In the genomic region with DNA sequence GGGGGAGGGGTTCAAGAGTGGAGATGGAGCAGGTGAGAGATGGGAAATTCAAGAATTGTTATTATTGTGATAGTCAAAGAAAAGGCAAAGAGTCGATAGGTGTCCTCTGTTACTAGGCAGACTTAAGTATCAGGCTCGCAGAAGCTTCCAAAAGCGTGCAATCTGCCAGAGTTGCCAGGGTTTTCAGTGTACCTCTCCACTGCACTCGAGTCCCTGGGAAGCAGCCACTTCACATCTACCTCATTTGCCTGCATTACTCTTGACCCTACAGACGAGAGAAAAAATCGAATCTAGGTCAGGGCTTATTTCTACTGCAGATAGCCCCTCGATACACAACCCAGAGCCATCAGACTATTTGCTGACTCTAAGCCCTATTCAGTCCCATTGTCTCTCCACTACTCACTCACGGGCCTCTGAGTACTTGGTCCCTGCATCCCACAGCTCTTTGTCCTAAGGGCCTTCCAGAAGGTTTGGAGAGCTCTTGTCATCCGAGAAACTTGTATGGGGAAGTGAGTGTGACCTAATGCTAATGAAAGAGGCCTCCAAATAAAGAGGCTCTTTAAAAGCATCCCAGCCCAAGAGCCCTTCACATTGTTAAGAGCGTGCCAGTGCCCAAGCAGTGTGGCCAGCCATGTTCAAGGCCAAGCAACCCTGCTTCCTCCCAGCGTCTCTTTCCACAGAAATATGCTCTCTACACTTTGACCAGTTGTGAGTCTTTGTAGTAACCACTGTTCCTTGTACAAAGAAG, we compare ENCODE assay signal across 4 mouse cellular contexts.
"Had no signal": no experiment of that assay in that cellular context is flagged by ENCODE, and none has a peak within 500 bp of the region (broad histone marks: within the 10 kb centered on the region; RNA-seq: fewer than 3 reads in every experiment).

No protein-coding gene starts in this region.

- H3K36me3 ChIP-seq: limb, embryonic 12.5 days; liver, embryonic 13.5 days had no signal

- H3K9ac ChIP-seq: limb, embryonic 12.5 days; liver, embryonic 13.5 days; liver, postnatal 0 days had no signal

- H3K9me3 ChIP-seq: limb, embryonic 12.5 days; liver, embryonic 13.5 days had no signal

- H3K4me3 ChIP-seq: limb, embryonic 12.5 days; liver, embryonic 13.5 days had no signal

- H3K4me2 ChIP-seq: limb, embryonic 12.5 days; liver, embryonic 13.5 days; midbrain, embryonic 11.5 days had no signal

- H3K27ac ChIP-seq: limb, embryonic 12.5 days; liver, embryonic 13.5 days had no signal

- H3K27me3 ChIP-seq: limb, embryonic 12.5 days; liver, embryonic 13.5 days had no signal

- H3K4me1 ChIP-seq: limb, embryonic 12.5 days; liver, embryonic 13.5 days had no signal
